Mouse (Mus musculus) kidney, postnatal 10 days (tissue): Measurements from ENCODE around the gene Tex26.

Experiments
- DNase-seq: peaks from one replicate; pipeline ENCODE4 v3.0.0; 2021; ENCODE audit warnings: mixed read lengths

Tex26 gene

DNA sequence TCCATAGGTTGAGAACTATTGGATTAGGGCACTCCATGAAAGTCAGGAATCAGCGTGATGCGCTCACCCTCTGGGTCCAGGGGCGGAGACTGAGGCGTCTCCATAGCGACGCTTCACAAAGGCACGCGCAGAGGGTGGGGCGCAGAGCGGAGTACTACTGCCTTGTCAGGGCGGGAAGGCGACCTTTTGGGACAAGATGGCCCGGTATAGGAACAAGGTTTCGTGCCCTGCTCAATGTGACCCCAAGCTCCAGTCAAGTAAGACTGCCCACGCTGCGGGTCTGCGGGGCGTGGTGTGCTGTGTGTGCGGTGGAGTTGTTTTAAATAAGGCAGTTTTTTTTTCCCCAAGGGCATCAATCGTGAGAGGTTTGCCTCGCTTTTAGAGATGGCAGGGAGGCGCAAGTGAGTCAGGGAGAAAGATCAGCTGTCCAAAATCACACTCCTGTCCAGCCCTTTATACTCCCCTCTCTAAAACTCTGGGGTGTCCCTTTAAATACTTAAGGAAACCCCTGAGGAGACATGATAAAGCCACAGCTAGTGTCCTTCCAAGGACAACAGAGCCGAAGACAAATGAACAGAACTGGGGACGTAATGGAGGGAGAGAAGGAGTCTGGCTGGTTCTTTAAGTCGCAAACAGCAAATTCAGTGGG, at the start of gene Tex26:
Gene Tex26, plus strand, starts transcription at position 130 of the 649 bp plus-strand sequence.
- DNase-seq = peak; percentile 76

- no peak for DNase-seq
Measured at GRCm38 (mm10) chr5:149391574-149392375, 47.7 kb upstream of the Tex26 start.

DNA sequence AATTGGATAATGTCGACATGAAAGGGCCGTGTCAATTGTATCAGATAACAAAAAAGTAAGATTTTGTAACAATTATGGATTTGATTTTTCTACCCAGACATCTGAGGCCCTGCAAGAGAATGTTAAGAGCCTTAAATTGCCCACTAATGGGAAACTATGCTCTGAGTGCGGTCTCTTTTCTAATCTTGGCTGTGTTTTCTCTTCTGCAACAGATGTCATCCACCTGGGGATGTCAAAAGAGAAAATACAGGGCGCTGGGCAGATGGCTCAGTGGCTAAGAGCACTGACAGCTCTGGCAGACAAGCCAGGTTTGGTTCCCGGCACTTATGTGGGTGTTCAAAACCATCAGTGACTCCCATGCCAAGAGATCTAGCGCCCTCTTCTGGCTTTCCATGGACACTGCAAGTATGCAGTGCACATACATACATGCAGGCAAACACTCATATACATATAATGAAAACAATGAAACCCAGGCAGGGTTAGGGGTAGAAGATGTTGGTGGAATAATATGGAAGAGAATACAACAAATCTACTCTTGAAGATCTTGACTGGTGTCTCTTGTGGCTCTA, 47.0 kb upstream of the Tex26 start:
- no peak for DNase-seq

DNA sequence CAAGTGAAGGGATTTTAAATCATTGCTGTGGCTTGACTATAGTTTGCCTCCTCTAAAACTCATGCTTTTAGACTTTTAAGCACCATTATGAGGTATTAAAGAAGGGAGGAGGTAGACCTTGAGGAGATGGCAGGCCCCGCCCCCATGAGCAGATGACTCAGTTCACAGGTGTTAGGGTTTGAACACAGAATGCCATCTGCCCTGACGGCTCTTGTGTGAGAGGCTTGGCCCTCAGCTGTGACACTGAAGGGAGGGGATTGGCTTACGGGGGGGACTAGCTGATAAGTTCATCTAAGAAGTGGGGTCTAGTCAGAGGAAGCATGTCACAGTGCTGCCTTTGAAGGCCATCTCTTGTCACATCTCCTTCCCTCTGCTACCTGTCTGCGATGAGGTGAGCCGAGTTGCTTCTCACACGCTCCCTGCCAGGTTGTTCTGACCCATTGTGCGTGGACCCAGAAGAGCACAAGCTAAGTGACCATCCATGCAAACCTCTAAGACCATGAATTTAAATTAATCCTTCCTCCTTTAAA, 37.9 kb upstream of the Tex26 start:
- no peak for DNase-seq

DNA sequence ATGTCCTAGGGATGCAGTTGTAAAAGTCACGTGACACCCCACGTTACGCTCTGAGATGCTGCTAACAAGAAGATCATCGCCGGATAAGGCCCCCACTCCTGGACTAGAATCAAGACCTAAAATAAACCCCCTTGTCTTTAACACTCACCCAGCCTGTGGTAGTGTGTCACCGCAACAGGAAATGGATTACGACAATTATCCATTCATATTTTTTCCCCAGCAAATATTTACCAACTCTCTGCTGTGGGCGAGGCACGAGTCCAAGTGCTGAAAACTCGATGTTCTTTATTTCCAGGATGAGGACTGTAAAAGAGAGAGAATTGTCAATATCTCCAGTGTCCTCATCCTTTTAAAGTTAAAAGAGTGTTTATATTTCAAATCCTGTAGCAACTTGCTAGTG, 37.4 kb upstream of the Tex26 start:
- no peak for DNase-seq

DNA sequence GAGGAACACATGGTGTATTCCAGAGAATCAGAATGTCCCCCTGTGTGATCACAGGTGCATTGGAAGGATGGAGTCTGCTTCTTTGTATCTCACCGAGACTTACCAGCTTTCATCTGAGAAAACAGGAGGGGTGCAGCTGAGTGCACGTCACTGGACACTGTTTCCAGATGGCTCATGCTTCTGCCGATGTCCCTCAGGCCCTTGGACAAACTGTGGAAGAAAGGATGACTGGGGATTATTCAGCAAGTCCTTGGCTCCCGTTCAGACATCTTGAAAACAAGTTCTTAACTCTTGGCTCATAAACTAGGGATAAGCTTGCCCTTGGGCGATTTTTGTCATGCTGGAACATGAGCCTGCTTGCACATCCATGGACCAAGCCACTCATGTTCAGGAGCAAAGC, 36.1 kb upstream of the Tex26 start:
- DNase-seq = peak; percentile 33

- DNase-seq = no peak
Measured at GRCm38 (mm10) chr5:149404710-149405109, 34.8 kb upstream of the Tex26 start.

GRCm38 (mm10) chr5:149406791-149407276, 32.6 kb upstream of the Tex26 start:
- DNase-seq = no peak

GRCm38 (mm10) chr5:149409502-149409901, 30.0 kb upstream of the Tex26 start:
- no peak for DNase-seq

DNA sequence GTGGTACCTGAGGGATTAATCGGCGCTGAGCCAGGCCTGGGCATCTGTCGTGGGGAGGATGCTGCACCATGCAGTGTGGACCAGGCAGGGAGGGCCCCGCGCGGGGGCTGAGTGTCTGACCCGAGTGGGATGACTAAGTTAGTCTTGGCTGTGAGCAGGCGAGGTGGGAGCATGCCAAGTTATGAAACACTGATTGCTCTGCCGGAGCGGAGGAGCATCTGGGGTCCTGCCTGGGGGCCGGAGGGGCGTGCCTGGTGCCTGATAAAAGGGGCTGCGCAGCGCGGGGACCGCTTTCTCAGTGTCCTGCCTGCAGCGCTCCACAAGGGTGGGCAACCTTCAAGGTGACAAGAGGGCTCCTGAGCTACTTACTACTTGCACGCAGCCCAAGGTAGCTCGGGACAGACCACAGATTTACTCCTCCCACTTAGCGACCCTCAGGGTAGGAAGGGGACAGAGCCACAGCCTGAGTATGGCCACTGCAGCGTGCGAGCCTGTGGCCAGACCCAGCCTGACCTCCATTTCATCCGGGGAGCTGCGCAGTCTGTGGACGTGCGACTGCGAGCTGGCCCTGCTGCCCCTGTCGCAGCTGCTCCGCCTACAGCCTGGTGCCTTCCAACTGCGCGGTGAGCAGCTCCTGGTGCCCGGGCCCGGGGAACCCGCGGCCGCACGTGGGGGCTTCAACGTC, 27.8 kb upstream of the Tex26 start, which contains the start of gene Medag:
Gene Medag, plus strand, starts transcription at position 241 of the 685 bp plus-strand sequence.
- DNase-seq = peak; percentile 67

- no peak for DNase-seq
Measured at GRCm38 (mm10) chr5:149412194-149412575, 27.3 kb upstream of the Tex26 start.

DNA sequence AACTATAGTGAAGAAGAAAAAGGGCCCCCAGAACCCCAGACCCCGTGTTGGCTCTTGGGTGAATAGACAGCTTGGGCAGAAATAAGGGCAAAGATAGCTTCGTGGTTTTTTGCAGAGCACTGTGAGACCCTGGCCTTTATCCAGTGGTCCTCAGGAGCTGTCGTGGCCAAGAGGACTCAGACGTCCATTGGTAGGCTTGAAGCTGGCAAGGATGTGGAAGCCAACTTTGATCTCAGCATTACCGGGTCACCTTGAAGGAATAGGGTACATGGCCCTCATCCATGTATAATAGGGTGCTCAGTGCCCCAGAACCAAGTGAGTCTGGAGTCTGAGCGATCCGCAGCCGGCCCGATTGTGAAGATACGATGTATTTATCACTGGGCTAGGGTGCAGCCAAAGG, 26.8 kb upstream of the Tex26 start:
- no peak for DNase-seq

DNA sequence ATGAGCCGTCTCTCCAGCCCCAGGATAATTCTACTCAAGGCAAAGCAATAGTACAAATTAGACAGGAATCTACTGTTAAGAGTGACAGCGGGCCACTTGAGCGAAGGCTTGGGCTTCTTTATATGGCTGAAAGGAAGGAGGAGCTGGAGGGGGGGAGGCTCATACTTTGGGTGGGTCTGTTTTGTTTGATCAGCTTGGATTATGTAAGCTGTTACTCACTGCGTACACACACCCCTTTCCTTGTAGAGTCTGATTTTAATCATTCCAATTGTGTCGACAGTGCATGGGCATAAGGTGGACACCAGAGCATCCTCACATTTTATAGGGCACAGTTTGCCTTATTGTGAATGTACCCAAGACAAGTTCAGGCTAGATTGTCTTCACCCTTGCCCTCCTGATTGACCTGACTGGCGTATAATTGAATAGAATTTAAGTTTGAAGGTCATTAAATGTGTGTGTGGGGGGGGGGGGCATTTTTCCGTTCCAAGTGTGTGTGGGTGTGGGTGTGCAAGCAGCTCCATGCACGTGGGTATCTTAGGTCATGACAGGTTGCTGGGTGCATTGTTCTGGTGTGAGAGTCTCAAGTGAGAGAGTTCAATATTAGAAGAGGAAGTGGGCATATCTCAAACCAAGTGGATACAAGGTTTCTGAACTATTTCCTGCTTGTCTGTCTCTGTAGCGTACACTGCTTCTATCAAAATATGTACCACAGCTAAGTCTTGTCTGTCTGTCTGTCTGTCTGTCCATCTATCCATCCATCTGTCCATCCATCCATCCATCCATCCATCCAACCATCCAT, 24.9 kb upstream of the Tex26 start:
- no peak for DNase-seq

GRCm38 (mm10) chr5:149417381-149417780, 22.1 kb upstream of the Tex26 start:
- DNase-seq = no peak

DNA sequence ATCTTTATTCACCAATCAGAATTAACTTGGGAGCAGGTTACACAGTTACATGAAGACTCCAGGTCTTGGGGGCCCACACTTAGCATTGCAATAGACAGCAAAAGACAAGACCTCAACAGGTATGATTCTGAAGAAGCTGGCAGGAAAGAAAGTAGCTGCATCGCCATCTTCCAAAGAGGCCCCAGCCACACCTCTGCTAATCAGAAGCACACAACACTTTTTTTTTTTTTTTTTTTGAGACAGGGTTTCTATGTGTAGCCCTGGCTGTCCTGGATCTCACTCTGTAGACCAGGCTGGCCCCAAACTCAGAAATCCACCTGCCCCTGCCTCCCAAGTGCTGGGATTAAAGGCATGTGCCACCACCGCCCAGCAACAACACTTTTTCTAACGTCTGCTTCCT, 12.9 kb upstream of the Tex26 start:
- DNase-seq = no peak

GRCm38 (mm10) chr5:149427277-149428060, 12.0 kb upstream of the Tex26 start:
- no peak for DNase-seq

DNA sequence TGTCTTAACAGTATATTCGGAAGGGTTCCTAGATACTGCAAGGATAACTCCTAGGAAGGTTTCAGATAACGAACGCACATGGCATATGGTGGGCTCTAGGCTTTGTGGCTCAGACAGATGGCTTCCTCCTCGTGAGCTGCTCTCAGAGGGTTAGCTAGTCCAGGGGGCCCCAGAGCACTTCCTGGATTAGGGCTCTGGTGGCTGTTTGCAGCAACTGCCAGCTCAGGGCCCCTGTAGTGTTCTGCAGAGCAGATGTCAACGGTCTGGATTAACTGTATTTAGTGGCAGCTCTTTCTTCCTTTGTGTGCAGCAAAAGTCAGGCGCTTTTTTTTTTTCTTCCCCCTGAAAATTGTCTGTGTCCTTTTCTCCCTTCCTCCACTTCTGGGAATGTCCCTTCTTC, 11.1 kb upstream of the Tex26 start:
- peak; percentile 15 for DNase-seq

- peak; percentile 79 for DNase-seq
Measured at GRCm38 (mm10) chr5:149428810-149429255, 10.6 kb upstream of the Tex26 start.

DNA sequence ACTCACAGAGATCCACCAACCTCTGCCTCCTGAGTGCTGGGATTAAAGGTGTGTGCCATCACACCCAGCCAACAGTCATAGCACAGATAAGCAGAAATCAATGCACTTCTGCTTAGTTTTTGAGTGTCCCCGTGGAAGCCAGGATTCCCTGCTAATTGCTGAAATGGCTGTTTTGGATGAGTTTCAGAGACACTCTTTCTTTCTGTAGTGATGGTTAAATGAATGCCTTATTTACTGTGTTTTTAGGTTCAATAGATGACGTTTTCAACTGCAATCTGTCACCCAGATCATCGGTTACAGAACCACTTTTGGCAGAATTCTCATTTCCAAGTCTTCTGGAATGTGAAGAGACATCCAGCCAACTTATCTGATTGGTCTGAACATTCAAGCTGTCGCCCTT, 9.9 kb upstream of the Tex26 start:
- DNase-seq = no peak

- DNase-seq = no peak
Measured at GRCm38 (mm10) chr5:149430943-149431342, 8.5 kb upstream of the Tex26 start.

GRCm38 (mm10) chr5:149433618-149434017, 5.8 kb upstream of the Tex26 start:
- DNase-seq = peak; percentile 24
